Mouse (Mus musculus): ENCODE data around the gene Hs2st1.

Hs2st1 gene

GRCm38 (mm10) chr3:144434276-144434675 lies 135.7 kb downstream of the Hs2st1 start:
- Histone ChIP-seq H3K36me3 (ENCODE audit: control insufficient read depth, insufficient read depth, low read length, poor library complexity, severe bottlenecking) (no peaks in the 10 kb centered on the region), H3K27me3 (ENCODE audit: control insufficient read depth, insufficient read depth, low read length, poor library complexity, severe bottlenecking) (no peaks in the 10 kb centered on the region)
- no peak for DNase-seq (ENCODE audit: low read depth, low spot score)

- no peaks in the 10 kb centered on the region for H3K27me3 ChIP-seq (ENCODE audit: control insufficient read depth, insufficient read depth, low read length, poor library complexity, severe bottlenecking)
- DNase-seq (ENCODE audit: low read depth, low spot score) = no peak
- no peaks in the 10 kb centered on the region for H3K36me3 ChIP-seq (ENCODE audit: control insufficient read depth, insufficient read depth, low read length, poor library complexity, severe bottlenecking)
These were observed 136.9 kb downstream of the Hs2st1 start for GRCm38 (mm10) chr3:144433039-144433438.

- no peak for DNase-seq (ENCODE audit: low read depth, low spot score)
- Histone ChIP-seq H3K36me3 (ENCODE audit: control insufficient read depth, insufficient read depth, low read length, poor library complexity, severe bottlenecking) (no peaks in the 10 kb centered on the region), H3K27me3 (ENCODE audit: control insufficient read depth, insufficient read depth, low read length, poor library complexity, severe bottlenecking) (no peaks in the 10 kb centered on the region)
These were observed 137.8 kb downstream of the Hs2st1 start for GRCm38 (mm10) chr3:144432143-144432577.

GRCm38 (mm10) chr3:144428514-144429431 lies 141.2 kb downstream of the Hs2st1 start:
- DNase-seq (ENCODE audit: low read depth, low spot score) = no peak
- H3K27me3 ChIP-seq (ENCODE audit: control insufficient read depth, insufficient read depth, low read length, poor library complexity, severe bottlenecking) = no peaks in the 10 kb centered on the region
- no peaks in the 10 kb centered on the region for H3K36me3 ChIP-seq (ENCODE audit: control insufficient read depth, insufficient read depth, low read length, poor library complexity, severe bottlenecking)

GRCm38 (mm10) chr3:144425041-144425448 lies 144.9 kb downstream of the Hs2st1 start:
- DNase-seq (ENCODE audit: low read depth, low spot score) = no peak
- H3K27me3 ChIP-seq (ENCODE audit: control insufficient read depth, insufficient read depth, low read length, poor library complexity, severe bottlenecking) = no peaks in the 10 kb centered on the region
- no peaks in the 10 kb centered on the region for H3K36me3 ChIP-seq (ENCODE audit: control insufficient read depth, insufficient read depth, low read length, poor library complexity, severe bottlenecking)

DNA sequence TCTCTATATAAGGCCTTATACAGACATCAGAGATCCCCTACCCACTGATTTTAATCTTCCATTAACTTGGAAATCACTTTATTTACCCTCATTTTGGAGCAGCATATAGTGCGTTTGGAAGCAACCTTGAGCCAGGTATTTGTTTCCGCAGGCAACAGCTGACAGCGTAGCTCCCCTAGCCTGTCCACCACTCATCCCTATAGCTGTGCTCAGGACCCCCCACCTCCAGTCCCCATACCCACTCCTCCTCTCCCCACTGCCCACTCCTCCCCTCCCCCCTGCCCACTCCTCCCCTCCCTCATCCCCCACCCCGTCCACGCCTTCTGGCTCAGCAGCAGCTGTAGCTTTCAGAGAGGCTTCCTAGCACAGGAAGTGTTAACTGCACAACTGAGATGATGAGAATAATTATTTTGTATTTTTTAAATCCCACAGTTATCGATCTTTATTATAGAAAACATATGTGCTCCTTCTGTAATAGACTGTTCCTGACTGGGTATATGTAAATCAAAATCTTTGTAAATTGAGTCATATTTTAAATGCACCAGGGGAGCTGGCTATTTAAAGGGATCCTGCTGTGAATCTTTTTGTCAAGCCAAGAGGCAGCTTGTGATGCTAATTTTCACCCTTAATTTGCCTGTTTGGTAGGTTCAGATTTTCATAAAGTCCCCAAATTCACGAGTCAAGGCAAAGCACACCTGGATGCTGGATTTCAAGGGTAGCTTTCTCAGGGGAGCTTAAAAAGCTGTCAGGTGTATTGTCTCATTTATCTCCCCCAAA lies 148.4 kb downstream of the Hs2st1 start:
- H3K27me3 ChIP-seq (ENCODE audit: control insufficient read depth, insufficient read depth, low read length, poor library complexity, severe bottlenecking) = no peaks in the 10 kb centered on the region
- DNase-seq (ENCODE audit: low read depth, low spot score) = no peak

GRCm38 (mm10) chr3:144413821-144414220 lies 156.2 kb downstream of the Hs2st1 start:
- Histone ChIP-seq H3K27me3 (ENCODE audit: control insufficient read depth, insufficient read depth, low read length, poor library complexity, severe bottlenecking) (no peaks in the 10 kb centered on the region), H3K36me3 (ENCODE audit: control insufficient read depth, insufficient read depth, low read length, poor library complexity, severe bottlenecking) (no peaks in the 10 kb centered on the region)
- no peak for DNase-seq (ENCODE audit: low read depth, low spot score)

More for the DNA sequence above, 148.4 kb downstream of the Hs2st1 start:
- no peaks in the 10 kb centered on the region for H3K36me3 ChIP-seq (ENCODE audit: control insufficient read depth, insufficient read depth, low read length, poor library complexity, severe bottlenecking)

GRCm38 (mm10) chr3:144412538-144413272 lies 157.3 kb downstream of the Hs2st1 start:
- Histone ChIP-seq H3K27me3 (ENCODE audit: control insufficient read depth, insufficient read depth, low read length, poor library complexity, severe bottlenecking) (no peaks in the 10 kb centered on the region), H3K36me3 (ENCODE audit: control insufficient read depth, insufficient read depth, low read length, poor library complexity, severe bottlenecking) (no peaks in the 10 kb centered on the region)
- peak; percentile 11 for DNase-seq (ENCODE audit: low read depth, low spot score)

GRCm38 (mm10) chr3:144411650-144412278 lies 158.2 kb downstream of the Hs2st1 start:
- Histone ChIP-seq H3K36me3 (ENCODE audit: control insufficient read depth, insufficient read depth, low read length, poor library complexity, severe bottlenecking) (no peaks in the 10 kb centered on the region), H3K27me3 (ENCODE audit: control insufficient read depth, insufficient read depth, low read length, poor library complexity, severe bottlenecking) (no peaks in the 10 kb centered on the region)
- DNase-seq (ENCODE audit: low read depth, low spot score) = no peak

DNA sequence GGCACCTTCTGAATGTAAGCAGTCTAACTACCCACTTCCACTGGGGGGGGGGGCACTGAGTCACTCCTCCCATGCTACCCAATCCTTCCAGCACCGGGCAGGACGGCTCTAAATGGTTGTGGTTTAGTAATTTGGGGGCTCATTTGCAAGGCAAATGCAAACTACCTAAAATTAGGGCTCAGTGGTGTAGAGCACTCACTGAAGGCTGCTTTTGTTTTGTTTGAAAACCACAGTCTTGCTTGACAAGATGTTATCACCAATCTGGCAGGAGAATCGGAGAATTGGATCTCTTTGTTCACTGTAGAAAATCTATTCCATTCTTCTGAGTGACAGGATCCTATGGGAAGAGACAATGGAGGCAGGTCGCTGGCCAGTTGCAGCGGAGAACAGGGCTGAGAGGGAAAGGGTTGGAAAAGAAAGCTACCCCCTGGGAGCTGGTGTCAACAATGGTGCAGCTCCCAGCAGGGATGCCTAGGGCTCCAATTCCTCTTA lies 158.9 kb downstream of the Hs2st1 start:
- peak; percentile 26 for DNase-seq (ENCODE audit: low read depth, low spot score)
- H3K36me3 ChIP-seq (ENCODE audit: control insufficient read depth, insufficient read depth, low read length, poor library complexity, severe bottlenecking) = no peaks in the 10 kb centered on the region
- H3K27me3 ChIP-seq (ENCODE audit: control insufficient read depth, insufficient read depth, low read length, poor library complexity, severe bottlenecking) = no peaks in the 10 kb centered on the region

DNA sequence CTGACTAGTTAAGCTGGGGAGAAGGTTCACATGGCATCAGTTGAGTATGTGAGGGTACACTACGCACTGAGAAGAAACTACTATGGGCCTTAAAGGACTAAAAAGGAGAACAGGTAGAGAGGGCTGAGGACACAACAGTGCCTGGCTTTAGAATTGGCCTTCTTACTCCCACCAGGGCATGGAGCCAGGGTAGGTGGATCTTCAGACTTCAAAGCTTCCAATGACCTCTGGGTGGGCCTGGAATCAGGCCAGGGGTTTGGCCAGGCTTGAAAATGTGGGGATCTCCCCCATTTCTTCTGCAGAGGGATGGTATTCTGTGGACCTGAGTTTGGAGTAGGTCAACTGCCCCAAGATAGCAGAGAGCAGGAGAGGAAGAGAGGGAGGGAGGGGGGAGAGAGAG lies 161.0 kb downstream of the Hs2st1 start:
- no peak for DNase-seq (ENCODE audit: low read depth, low spot score)
- H3K27me3 ChIP-seq (ENCODE audit: control insufficient read depth, insufficient read depth, low read length, poor library complexity, severe bottlenecking) = no peaks in the 10 kb centered on the region
- H3K36me3 ChIP-seq (ENCODE audit: control insufficient read depth, insufficient read depth, low read length, poor library complexity, severe bottlenecking) = no peaks in the 10 kb centered on the region

- no peaks in the 10 kb centered on the region for H3K36me3 ChIP-seq (ENCODE audit: control insufficient read depth, insufficient read depth, low read length, poor library complexity, severe bottlenecking)
- no peaks in the 10 kb centered on the region for H3K27me3 ChIP-seq (ENCODE audit: control insufficient read depth, insufficient read depth, low read length, poor library complexity, severe bottlenecking)
- no peak for DNase-seq (ENCODE audit: low read depth, low spot score)
These were observed 164.7 kb downstream of the Hs2st1 start for GRCm38 (mm10) chr3:144405331-144405730.

DNA sequence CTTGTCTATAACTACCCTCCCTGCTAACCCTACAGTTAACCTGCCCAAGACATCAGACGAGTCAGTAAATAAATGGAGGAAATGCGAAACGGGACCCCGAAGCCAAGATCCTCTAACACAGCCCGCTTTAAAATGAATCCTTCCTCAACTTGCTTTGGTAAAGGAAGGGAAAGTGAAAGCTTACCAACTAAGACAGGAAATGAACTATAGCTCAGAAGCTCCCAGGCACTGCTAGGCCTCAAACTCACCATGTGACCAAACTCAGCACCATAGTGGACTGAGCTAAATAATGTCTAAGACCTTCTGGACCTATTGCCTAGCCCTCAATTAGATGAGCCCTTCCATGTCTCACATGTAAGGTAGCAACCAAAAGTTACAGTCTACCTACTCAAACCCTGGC lies 168.7 kb downstream of the Hs2st1 start:
- Histone ChIP-seq H3K36me3 (ENCODE audit: control insufficient read depth, insufficient read depth, low read length, poor library complexity, severe bottlenecking) (no peaks in the 10 kb centered on the region), H3K27me3 (ENCODE audit: control insufficient read depth, insufficient read depth, low read length, poor library complexity, severe bottlenecking) (no peaks in the 10 kb centered on the region)
- DNase-seq (ENCODE audit: low read depth, low spot score) = peak; percentile 21

GRCm38 (mm10) chr3:144400870-144401269 lies 169.1 kb downstream of the Hs2st1 start:
- Histone ChIP-seq H3K36me3 (ENCODE audit: control insufficient read depth, insufficient read depth, low read length, poor library complexity, severe bottlenecking) (no peaks in the 10 kb centered on the region), H3K27me3 (ENCODE audit: control insufficient read depth, insufficient read depth, low read length, poor library complexity, severe bottlenecking) (no peaks in the 10 kb centered on the region)
- DNase-seq (ENCODE audit: low read depth, low spot score) = no peak

Measured in splenic B cell, adult 2 months (primary cell).